Mouse (Mus musculus) layer of hippocampus, adult 9-11 months (tissue): ENCODE results near the gene Atpif1.
A peak's percentile ranks its signal among the peaks of the same experiment; 100 is the strongest.

Experiments
- DNase-seq: peaks from one replicate; pipeline ENCODE4 v3.0.0; 2022

Atpif1 gene

GRCm38 (mm10) chr4:132526678-132527077, 6.8 kb downstream of the Atpif1 start:
- no peak for DNase-seq

DNA sequence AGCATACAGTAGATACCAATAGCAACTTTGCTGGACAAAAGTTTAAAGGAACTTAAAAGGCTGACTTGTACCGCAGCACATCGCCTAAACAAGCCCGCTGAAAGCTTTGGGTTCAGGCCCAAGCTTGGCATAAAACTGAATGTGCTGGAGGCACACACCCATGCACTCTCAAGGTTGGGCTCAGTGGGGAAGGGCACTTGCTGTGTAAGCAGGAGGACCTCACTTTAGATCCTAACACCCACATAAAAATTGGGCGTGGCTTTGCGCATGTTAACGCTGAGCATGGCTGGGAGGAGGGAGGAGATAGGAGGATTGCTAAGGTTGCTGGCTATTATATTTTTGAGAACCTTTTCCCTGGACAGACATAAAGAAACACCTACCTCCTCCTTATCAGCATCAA, 8.7 kb downstream of the Atpif1 start:
- no peak for DNase-seq

DNA sequence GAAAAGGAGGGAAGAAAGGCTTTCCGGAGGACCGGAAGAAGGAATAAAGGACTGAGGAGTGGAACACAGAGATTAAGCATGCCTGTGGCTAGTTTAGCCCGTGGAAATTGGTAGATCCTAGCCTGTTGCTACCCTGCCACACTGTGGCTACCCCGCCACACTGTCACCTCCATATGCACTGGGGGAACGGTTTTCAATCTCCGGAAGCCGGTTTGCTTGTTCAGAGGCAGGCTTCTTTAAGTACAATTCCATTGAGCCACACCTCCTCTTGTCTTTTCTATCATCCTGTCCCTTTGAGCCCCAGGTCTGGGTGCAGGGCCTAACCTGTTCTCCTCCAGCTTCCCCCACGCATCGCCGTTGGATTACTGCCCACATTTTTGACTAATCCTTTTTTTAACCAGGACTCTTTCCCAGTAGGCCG, 9.1 kb downstream of the Atpif1 start:
- no peak for DNase-seq

DNA sequence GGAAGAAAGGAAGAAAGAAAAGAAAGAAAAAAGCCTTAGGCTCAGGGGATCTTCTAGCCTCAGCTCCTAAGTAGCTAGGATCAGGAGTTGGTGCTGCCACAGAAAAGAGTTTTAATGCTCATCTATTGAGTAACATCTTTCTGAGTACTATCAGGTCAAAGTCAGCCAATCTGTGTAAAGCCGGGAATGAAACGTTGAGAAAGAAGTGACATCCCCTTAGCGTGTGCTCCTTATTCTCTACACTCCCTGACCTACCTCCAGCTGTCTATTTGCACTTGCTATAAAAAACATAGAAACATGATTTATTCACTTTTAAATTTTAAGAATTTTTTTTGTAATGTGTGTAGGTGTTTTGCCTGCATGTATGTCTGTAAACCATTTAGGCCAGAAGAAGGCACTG, 14.3 kb downstream of the Atpif1 start:
- DNase-seq, result no peak

GRCm38 (mm10) chr4:132518066-132518465, 15.4 kb downstream of the Atpif1 start:
- DNase-seq, result no peak

DNA sequence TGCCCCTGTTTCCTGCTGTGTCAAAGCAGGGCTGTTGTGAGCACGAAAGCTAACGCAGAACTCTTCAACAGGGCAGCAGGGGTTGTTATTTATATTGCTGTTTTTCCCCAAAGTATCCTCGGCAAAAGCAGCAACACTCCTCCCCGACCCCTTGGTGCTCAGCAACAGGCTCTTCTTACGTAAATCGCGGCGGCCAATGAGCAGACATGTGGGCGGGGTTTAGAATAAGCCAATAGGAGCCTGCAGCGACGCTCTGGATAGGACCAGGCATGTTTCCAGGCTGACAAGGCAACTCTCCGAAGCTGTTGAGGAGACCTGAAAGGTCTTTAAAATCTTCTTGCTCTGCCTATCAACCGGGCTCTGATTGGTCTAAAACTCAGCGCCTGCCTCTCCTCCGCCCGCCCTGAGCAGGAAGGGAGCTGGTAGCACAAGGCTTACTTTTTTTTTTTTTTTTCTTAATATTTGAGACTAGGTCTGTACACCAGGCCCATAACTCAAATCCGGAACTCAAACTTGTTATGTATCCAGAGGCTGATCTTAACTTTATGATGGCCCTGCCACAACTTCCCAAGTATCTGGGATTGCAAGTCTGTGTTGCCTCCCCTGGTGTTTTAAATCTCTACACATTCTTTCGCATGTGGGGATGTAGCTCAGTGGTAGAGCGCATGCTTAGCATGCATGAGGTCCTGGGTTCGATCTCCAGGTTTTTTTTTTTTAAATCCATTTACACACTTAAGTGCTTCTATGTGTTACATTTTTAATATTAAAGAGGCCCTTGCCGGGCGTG, 17.9 kb downstream of the Atpif1 start:
- peak; percentile 98 for DNase-seq

- peak; percentile 60 for DNase-seq
Observed at GRCm38 (mm10) chr4:132514555-132515135, 18.8 kb downstream of the Atpif1 start.

DNA sequence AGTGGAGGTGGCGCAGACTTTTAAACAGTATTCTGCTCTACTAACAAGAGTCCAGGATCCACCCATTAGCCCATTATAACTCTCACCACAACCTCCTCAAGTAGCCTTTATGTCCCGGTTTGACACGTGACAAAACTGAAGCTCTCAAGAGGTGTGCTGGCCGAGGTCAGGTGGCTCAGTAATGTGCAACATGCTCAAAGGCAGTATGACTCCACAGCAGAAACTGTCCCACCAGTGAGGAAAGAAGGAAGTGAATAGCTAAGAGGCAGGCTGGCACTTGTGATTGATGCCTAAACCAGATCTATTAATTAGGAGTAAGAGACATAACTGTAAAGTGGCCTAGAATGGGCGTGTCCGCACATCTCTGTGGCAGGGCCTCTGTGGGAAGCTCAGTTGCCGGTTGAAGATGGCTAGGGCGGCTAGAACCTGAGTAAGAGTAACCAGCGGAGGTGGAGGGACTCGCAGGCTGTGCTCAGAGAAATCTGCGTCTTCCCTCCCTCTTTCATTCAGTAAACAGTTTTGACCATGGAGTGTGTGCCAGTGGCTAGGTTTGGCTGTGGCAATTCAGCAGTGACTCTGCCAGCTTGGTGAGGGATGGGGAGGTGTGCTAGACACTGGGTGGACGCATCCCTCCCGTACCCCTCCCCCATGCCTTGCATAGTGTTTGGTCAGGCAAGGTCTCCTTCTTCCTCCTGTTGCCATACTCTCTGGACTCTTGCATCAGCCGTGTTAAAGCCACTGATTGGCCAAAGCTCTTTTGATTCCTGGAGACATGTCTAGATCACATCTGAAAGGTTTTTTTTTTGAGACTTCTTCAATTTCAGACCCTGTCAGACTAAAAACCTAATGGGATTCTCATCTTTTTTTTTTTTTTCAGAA, 19.8 kb downstream of the Atpif1 start:
- no peak for DNase-seq

- no peak for DNase-seq
Observed at GRCm38 (mm10) chr4:132512080-132512479, 21.4 kb downstream of the Atpif1 start.

- peak; percentile 98 for DNase-seq
Observed at GRCm38 (mm10) chr4:132510352-132510798, 23.1 kb downstream of the Atpif1 start, which contains the start of gene Sesn2. Gene Sesn2, minus strand, starts transcription at chr4:132510501.

GRCm38 (mm10) chr4:132509621-132510296, 23.7 kb downstream of the Atpif1 start:
- peak; percentile 58 for DNase-seq

DNA sequence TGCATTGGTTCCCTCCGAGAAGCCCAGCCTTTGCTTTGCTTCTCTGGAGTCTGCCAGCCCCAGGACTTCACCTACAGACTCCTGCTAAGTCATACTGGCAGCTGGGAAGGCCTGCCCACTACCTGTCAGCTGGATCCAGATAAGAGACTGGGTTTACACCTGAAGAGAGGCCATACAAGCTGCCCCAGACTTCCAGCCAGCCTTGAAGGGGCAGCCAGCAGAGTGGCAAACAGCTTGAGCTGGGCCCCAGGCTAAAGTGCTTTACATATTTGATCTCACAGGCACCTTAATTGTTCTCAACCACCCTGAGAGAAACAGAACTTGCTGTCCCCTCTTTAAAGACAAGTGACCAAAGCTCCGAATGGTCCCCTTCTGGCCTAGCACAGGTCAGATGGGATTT, 26.2 kb downstream of the Atpif1 start:
- no peak for DNase-seq

DNA sequence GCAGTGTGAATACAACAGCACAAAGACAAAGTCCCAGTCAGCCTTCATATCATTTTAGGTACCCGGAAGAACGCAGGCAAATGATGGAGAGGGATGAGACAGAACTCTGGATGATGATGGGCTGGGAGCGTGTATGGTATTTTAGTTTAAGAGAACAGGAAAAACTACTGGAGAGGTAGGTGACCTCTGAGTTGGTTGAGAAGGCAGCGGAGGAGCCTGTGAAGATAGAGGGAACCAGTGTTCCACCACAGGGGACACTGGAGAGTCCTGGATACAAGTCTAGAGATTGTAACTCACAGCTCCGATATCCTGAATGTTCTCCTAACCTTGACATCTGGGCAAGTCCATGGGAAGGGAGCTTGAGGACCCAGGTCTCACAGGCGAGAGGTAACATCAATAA, 27.2 kb downstream of the Atpif1 start:
- DNase-seq, result no peak

DNA sequence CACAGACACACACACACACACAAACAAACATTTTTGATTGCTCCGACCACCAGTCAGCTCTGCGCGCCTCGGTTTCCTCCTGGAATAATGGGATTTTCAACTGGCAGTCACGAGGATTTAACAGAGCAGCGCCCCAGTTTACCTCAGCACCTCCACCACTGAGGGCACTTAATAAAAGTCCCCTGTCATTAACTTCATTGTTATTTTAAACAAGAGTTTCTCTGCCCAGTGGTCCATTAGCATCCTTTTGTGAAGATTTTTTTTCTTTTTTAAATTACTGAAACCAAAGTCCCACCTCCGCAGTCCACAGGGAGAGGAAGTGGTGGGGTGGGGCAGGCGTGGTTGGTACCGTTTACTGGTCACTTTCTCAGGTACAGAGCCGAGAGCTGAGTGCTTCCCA, 27.7 kb downstream of the Atpif1 start:
- no peak for DNase-seq

- DNase-seq, result no peak
Observed at GRCm38 (mm10) chr4:132505034-132505738, 28.3 kb downstream of the Atpif1 start.

DNA sequence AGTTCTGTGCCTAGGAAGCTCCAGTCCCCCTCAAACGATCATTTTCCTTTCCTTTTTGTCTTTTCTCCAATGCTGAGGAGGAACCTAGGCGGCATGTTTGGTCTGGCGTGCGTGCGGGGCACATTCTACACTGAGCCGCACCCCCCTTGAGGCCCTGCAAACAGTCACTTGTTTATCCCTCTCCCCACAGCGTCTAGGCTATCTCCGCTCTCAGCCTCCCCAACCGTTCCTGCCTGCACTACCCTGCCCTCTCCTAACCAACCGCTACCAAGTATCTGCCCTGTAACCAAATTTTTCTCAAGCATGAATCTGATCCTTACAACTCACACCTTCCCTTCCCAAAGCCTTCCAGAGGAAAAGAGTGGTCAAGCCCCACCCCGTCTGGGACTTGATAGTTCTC, 30.1 kb downstream of the Atpif1 start:
- no peak for DNase-seq

DNA sequence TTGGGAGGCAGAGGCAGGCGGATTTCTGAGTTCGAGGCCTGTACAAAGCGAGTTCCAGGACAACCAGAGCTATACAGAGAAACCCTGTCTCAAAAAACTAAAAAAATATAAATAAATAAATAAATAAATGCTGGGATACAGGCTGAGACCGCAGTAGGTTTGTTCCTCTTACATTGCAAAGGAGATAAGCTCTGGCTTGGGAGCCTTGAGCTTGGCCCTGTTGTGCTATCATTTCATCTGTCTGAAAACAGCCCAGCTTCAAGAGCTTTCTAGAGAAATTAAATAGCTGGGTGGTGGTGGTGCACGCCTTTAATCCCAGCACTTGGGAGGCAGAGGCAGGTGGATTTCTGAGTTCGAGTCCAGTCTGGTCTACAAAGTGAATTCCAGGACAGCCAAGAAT, 31.8 kb downstream of the Atpif1 start:
- DNase-seq, result no peak

DNA sequence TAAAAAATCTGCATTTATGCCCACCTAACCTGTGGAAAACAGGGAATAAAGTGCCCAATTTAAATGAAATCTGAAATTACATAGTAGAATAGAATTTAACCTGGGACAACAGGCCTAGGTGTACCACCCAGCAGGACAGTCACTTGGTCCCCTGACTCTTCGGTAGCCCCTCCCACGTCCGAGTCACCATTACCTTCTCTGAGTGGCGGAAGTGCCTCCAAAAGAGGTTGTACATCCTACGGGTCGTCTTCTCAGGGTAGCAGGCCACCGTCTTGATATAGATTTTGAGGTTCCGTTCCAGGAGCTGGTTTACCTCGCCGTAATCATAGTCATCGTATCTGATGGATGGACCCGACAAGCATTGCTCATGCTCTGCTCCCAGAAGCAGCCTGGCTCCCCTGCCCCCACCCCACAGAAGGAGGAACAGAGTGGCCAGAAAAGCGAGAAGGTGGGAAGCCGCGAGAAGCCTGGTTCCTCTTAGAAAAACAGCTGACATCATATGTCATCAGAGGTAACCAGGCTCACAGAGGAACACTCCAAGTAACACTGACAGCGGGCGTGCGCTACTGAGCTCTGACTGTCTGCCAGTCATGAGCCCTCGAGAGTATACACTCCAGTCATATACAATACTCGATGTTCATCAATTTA, 39.1 kb downstream of the Atpif1 start:
- DNase-seq, result peak; percentile 63

- DNase-seq, result peak; percentile 52
Observed at GRCm38 (mm10) chr4:132492178-132493060, 41.0 kb downstream of the Atpif1 start.

DNA sequence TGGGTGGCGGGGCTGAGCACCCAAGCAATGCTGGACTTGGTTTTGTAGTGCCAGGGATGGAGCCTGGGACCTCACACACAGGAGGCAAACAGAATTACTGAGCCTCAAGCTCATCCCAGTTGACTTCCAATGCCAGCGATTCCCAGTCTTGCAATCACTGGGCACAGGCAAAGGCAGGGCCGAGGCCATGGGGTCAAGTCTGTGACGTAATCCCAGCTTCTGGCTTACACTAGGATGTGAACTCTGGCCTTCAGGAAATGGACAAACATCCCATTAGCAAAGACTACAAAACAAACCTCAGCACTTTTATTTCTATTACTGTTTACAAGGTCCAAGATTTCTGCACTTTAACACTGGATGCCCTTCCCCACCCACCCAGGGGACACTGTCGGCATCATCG, 41.7 kb downstream of the Atpif1 start:
- DNase-seq, result no peak

DNA sequence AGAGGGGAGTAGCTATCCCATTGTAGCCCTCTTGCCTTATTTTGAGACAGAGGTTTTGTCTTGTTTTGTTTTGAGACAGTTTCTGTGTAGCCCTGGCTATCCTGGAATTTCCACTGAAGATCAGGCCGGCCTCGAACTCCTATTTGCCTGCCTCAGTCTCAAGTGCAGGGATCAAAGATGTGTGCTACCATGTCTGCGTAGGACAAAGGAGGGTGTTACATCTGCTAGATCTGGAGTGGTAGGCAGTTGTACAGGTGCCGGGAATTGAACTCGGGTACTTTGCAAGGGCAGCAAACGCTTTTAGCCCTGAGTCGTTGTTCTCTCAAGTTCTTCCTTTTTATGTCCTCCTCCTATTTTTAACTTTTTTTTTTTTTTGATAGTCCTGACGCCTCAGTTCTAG, 42.4 kb downstream of the Atpif1 start:
- DNase-seq, result no peak
